Mouse (Mus musculus): ENCODE results near the gene Kalrn. TPM values are rescaled to one million over a fixed set of nuclear protein-coding genes. Genes with fewer than 3 reads are reported as not detected.
"Not testable (repeated sequence)": the region's sequence is repeated elsewhere in the genome, so short reads cannot be mapped to it uniquely, and the experiment has no call there.

The Kalrn gene
- polyA plus RNA-seq, 1 experiment from 2014 or later, result 30.5 TPM

DNA sequence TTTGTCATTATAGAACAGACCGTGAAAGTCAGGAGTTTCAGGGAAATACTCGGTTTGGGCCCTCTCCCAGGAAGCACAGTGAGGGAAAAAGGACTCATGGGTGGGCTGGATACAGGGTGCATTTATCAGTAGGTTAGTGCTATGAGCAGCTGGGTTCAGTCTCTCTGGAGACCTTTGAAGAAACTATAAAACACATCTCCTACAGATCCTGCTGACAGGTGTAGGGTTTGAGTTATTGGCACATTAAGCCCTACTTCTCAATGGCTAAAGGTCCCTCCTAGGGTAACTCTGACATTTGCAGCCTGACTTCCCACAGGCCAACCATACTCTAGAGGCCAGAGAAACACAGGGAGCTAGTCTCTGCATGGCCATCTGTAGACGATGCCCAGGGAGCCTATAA, 256.2 kb downstream of the Kalrn start:
- peaks cover 5% of the 10 kb centered on the region for H3K36me3 ChIP-seq (replicated peaks; ENCODE audit: control insufficient read depth, insufficient read depth)
- no peak overlapping the region for H3K9ac ChIP-seq
- H3K27ac ChIP-seq, result no peak overlapping the region
- no peak overlapping the region for H3K4me2 ChIP-seq (replicated peaks)
- no peaks in the 10 kb centered on the region for H3K27me3 ChIP-seq (ENCODE audit: control insufficient read depth, insufficient read depth, low read length)
- H3K9me3 ChIP-seq (ENCODE audit: control insufficient read depth, low read length), result no peaks in the 10 kb centered on the region
- WGBS, result 24% methylated on average over 3 of the region's 3 CpGs
- peaks cover 22% of the 10 kb centered on the region for H3K4me1 ChIP-seq (replicated peaks; ENCODE audit: control insufficient read depth, insufficient read depth, low read length)
- H3K4me3 ChIP-seq (replicated peaks; ENCODE audit: low read length), result no peak overlapping the region
- DNase-seq (ENCODE audit: low spot score) (no peak), ATAC-seq (ENCODE audit: low FRiP score) (no peak)

GRCm38 (mm10) chr16:34316253-34316652, 257.1 kb downstream of the Kalrn start:
- Histone ChIP-seq H3K4me3 (replicated peaks; ENCODE audit: low read length) (no peak overlapping the region), H3K9me3 (ENCODE audit: control insufficient read depth, low read length) (no peaks in the 10 kb centered on the region), H3K4me1 (replicated peaks; ENCODE audit: control insufficient read depth, insufficient read depth, low read length) (peaks cover 26% of the 10 kb centered on the region), H3K27me3 (ENCODE audit: control insufficient read depth, insufficient read depth, low read length) (no peaks in the 10 kb centered on the region), H3K36me3 (replicated peaks; ENCODE audit: control insufficient read depth, insufficient read depth) (peaks cover 5% of the 10 kb centered on the region), H3K27ac (peak overlapping the region; percentile 71), H3K9ac (no peak overlapping the region), H3K4me2 (replicated peaks) (0 out of 2 replicates have a peak overlapping the region, but pooled peaks have one; percentile 17)
- DNase-seq (ENCODE audit: low spot score) (peak; percentile 66), ATAC-seq (ENCODE audit: low FRiP score) (peak; percentile 87)
- WGBS, result 27% methylated on average over 10 of the region's 10 CpGs

- Histone ChIP-seq H3K36me3 (replicated peaks; ENCODE audit: control insufficient read depth, insufficient read depth) (peaks cover 15% of the 10 kb centered on the region), H3K4me3 (replicated peaks; ENCODE audit: low read length) (no peak overlapping the region), H3K27me3 (ENCODE audit: control insufficient read depth, insufficient read depth, low read length) (no peaks in the 10 kb centered on the region), H3K9ac (no peak overlapping the region), H3K9me3 (ENCODE audit: control insufficient read depth, low read length) (no peaks in the 10 kb centered on the region), H3K4me1 (replicated peaks; ENCODE audit: control insufficient read depth, insufficient read depth, low read length) (peaks cover 21% of the 10 kb centered on the region), H3K27ac (no peak overlapping the region), H3K4me2 (replicated peaks) (no peak overlapping the region)
- WGBS, result 95% methylated on average over 10 of the region's 10 CpGs
- ATAC-seq (ENCODE audit: low FRiP score) (no peak), DNase-seq (ENCODE audit: low spot score) (no peak)
These were observed 259.3 kb downstream of the Kalrn start for GRCm38 (mm10) chr16:34314071-34314470.

- no peak for ATAC-seq (ENCODE audit: low FRiP score)
- H3K9ac ChIP-seq, result no peak overlapping the region
- no peak overlapping the region for H3K4me3 ChIP-seq (replicated peaks; ENCODE audit: low read length)
- peaks cover 35% of the 10 kb centered on the region for H3K36me3 ChIP-seq (replicated peaks; ENCODE audit: control insufficient read depth, insufficient read depth)
- no peak overlapping the region for H3K4me2 ChIP-seq (replicated peaks)
- peaks cover 9% of the 10 kb centered on the region; the same call in 1 of the 2 replicates for H3K4me1 ChIP-seq (replicated peaks; ENCODE audit: control insufficient read depth, insufficient read depth, low read length)
- whole genome bisulfite sequencing, result 59% methylated on average over 1 of the region's 1 CpGs
- H3K27ac ChIP-seq, result no peak overlapping the region
- H3K9me3 ChIP-seq (ENCODE audit: control insufficient read depth, low read length), result no peaks in the 10 kb centered on the region
- peak; percentile 39 for DNase-seq (ENCODE audit: low spot score)
- H3K27me3 ChIP-seq (ENCODE audit: control insufficient read depth, insufficient read depth, low read length), result no peaks in the 10 kb centered on the region
These were observed 261.8 kb downstream of the Kalrn start for GRCm38 (mm10) chr16:34311577-34311976.

DNA sequence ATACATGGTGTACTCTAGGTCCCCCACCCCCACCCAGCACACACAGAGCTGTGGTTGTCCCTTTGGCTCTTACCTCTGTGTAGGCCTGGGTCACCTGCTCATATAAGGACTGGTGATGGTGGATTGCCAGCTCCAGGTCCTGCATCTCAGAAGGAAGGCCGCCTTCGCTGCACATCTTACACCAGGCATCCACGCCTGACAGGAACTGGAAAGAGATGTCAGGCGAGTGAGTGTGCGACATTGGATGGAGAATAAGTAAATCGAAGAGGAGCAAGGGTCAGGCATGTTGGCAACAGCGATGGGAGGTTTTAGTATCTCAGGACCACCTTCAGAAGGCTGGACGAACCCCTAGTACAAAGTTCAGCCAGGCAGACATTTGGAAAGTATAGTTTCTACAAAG, 263.0 kb downstream of the Kalrn start:
- Histone ChIP-seq H3K9me3 (ENCODE audit: control insufficient read depth, low read length) (no peaks in the 10 kb centered on the region), H3K36me3 (replicated peaks; ENCODE audit: control insufficient read depth, insufficient read depth) (peaks cover 37% of the 10 kb centered on the region), H3K9ac (no peak overlapping the region), H3K27ac (no peak overlapping the region), H3K27me3 (ENCODE audit: control insufficient read depth, insufficient read depth, low read length) (no peaks in the 10 kb centered on the region), H3K4me2 (replicated peaks) (no peak overlapping the region), H3K4me1 (replicated peaks; ENCODE audit: control insufficient read depth, insufficient read depth, low read length) (0 out of 2 replicates have a peak, but pooled peaks cover 4% of the 10 kb centered on the region), H3K4me3 (replicated peaks; ENCODE audit: low read length) (no peak overlapping the region)
- DNase-seq (ENCODE audit: low spot score) (no peak), ATAC-seq (ENCODE audit: low FRiP score) (no peak)
- WGBS, result 96% methylated on average over 8 of the region's 8 CpGs

- no peak overlapping the region for H3K27ac ChIP-seq
- ATAC-seq (ENCODE audit: low FRiP score) (no peak), DNase-seq (ENCODE audit: low spot score) (no peak)
- 0 out of 2 replicates have a peak, but pooled peaks cover 4% of the 10 kb centered on the region for H3K4me1 ChIP-seq (replicated peaks; ENCODE audit: control insufficient read depth, insufficient read depth, low read length)
- no peak overlapping the region for H3K4me2 ChIP-seq (replicated peaks)
- H3K4me3 ChIP-seq (replicated peaks; ENCODE audit: low read length), result no peak overlapping the region
- 91% methylated on average over 1 of the region's 1 CpGs for WGBS
- peaks cover 32% of the 10 kb centered on the region for H3K36me3 ChIP-seq (replicated peaks; ENCODE audit: control insufficient read depth, insufficient read depth)
- no peaks in the 10 kb centered on the region for H3K9me3 ChIP-seq (ENCODE audit: control insufficient read depth, low read length)
- no peak overlapping the region for H3K9ac ChIP-seq
- H3K27me3 ChIP-seq (ENCODE audit: control insufficient read depth, insufficient read depth, low read length), result no peaks in the 10 kb centered on the region
These were observed 265.0 kb downstream of the Kalrn start for GRCm38 (mm10) chr16:34308324-34308723.

DNA sequence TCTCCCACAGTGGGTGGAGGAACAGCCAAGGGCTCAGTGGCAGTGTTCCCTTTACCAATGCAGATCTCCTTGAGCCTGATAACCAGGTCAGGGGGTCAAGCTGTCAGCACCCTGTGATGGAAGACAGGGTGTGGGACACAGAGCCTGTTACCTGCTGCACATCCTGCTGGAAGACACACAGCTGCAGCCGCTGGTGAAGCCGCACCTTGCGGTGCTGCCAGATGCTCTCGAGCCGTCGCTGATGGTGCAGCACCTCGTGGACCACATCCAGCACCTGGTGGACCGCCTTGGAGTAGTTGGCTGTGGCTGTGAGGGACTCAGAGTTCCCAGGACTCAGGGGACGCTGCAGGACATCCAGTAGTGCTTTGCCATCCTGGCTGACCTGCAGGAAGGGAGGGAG, 265.9 kb downstream of the Kalrn start:
- Histone ChIP-seq H3K27me3 (ENCODE audit: control insufficient read depth, insufficient read depth, low read length) (no peaks in the 10 kb centered on the region), H3K4me1 (replicated peaks; ENCODE audit: control insufficient read depth, insufficient read depth, low read length) (0 out of 2 replicates have a peak, but pooled peaks cover 4% of the 10 kb centered on the region), H3K4me2 (replicated peaks) (no peak overlapping the region), H3K9me3 (ENCODE audit: control insufficient read depth, low read length) (no peaks in the 10 kb centered on the region), H3K36me3 (replicated peaks; ENCODE audit: control insufficient read depth, insufficient read depth) (peaks cover 32% of the 10 kb centered on the region), H3K27ac (no peak overlapping the region), H3K4me3 (replicated peaks; ENCODE audit: low read length) (no peak overlapping the region), H3K9ac (no peak overlapping the region)
- DNase-seq (ENCODE audit: low spot score) (no peak), ATAC-seq (ENCODE audit: low FRiP score) (no peak)
- WGBS, result 82% methylated on average over 9 of the region's 9 CpGs

GRCm38 (mm10) chr16:34305586-34305985, 267.7 kb downstream of the Kalrn start:
- no peak overlapping the region for H3K27ac ChIP-seq
- DNase-seq (ENCODE audit: low spot score) (no peak), ATAC-seq (ENCODE audit: low FRiP score) (no peak)
- no peaks in the 10 kb centered on the region for H3K4me1 ChIP-seq (replicated peaks; ENCODE audit: control insufficient read depth, insufficient read depth, low read length)
- 47% methylated on average over 4 of the region's 4 CpGs for WGBS
- no peak overlapping the region for H3K4me2 ChIP-seq (replicated peaks)
- H3K36me3 ChIP-seq (replicated peaks; ENCODE audit: control insufficient read depth, insufficient read depth), result peaks cover 32% of the 10 kb centered on the region
- H3K9ac ChIP-seq, result no peak overlapping the region
- no peaks in the 10 kb centered on the region for H3K9me3 ChIP-seq (ENCODE audit: control insufficient read depth, low read length)
- no peaks in the 10 kb centered on the region for H3K27me3 ChIP-seq (ENCODE audit: control insufficient read depth, insufficient read depth, low read length)
- H3K4me3 ChIP-seq (replicated peaks; ENCODE audit: low read length), result no peak overlapping the region

DNA sequence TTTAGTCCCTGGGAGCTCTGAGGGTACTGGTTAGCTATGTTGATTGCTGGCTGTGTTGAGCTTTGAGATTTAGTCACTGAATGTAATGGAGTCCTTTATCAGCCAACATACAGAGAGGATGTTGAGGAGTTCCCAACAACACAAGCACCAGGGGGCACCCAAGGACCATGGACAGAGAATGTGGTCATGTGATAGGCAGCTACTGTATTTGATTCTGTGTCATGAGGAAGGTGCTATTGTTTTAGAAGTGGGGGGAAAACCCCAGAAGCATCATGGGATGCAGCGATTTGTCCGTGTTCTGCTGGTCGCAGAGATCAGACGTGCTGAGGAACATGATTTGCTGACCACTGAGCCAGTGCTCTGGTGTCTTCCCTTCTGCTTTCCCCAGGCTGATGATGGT, 269.5 kb downstream of the Kalrn start:
- not testable (repeated sequence) for DNase-seq (ENCODE audit: low spot score); H3K4me2 ChIP-seq (replicated peaks); H3K9ac ChIP-seq; H3K4me3 ChIP-seq (replicated peaks; ENCODE audit: low read length); H3K9me3 ChIP-seq (ENCODE audit: control insufficient read depth, low read length); H3K27me3 ChIP-seq (ENCODE audit: control insufficient read depth, insufficient read depth, low read length); H3K27ac ChIP-seq; H3K4me1 ChIP-seq (replicated peaks; ENCODE audit: control insufficient read depth, insufficient read depth, low read length)
- peak; percentile 48; the same call in 1 of the 2 replicates for ATAC-seq (ENCODE audit: low FRiP score)
- peaks cover 20% of the 10 kb centered on the region for H3K36me3 ChIP-seq (replicated peaks; ENCODE audit: control insufficient read depth, insufficient read depth)
- WGBS, result 77% methylated on average over 4 of the region's 4 CpGs

DNA sequence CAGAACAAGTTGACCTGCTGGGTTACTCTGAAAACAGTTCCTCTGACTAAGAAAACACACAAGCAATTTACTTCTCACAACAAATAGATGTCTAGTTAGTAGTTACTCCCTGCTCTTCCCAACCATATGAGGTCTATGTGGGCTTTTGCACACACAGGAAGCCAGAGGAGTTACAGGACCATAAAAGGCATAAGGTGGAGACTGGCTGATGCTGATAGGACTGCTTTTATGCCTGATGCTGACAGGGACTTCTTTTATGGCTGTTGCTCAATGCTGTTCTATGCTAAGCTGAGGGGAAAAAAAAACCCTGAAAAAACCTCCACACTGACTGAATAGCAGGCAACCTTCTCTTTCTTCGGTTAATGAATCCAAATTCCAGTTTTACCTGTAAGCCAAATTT, 270.8 kb downstream of the Kalrn start:
- Histone ChIP-seq H3K4me3 (replicated peaks; ENCODE audit: low read length) (no peak overlapping the region), H3K4me1 (replicated peaks; ENCODE audit: control insufficient read depth, insufficient read depth, low read length) (no peaks in the 10 kb centered on the region), H3K36me3 (replicated peaks; ENCODE audit: control insufficient read depth, insufficient read depth) (peaks cover 18% of the 10 kb centered on the region), H3K9ac (no peak overlapping the region), H3K27ac (no peak overlapping the region), H3K9me3 (ENCODE audit: control insufficient read depth, low read length) (no peaks in the 10 kb centered on the region), H3K27me3 (ENCODE audit: control insufficient read depth, insufficient read depth, low read length) (no peaks in the 10 kb centered on the region), H3K4me2 (replicated peaks) (no peak overlapping the region)
- no peak for ATAC-seq (ENCODE audit: low FRiP score)
- no peak for DNase-seq (ENCODE audit: low spot score)
- 93% methylated on average over 1 of the region's 1 CpGs for WGBS

Data from hindbrain, embryonic 14.5 days (tissue).